Mouse (Mus musculus): ENCODE results near the gene Dnase1l2. TPM values are rescaled to one million over a fixed set of nuclear protein-coding genes. Genes with fewer than 3 reads are reported as not detected.

Gene Dnase1l2
- polyA plus RNA-seq, 1 experiment = 20.7 TPM

DNA sequence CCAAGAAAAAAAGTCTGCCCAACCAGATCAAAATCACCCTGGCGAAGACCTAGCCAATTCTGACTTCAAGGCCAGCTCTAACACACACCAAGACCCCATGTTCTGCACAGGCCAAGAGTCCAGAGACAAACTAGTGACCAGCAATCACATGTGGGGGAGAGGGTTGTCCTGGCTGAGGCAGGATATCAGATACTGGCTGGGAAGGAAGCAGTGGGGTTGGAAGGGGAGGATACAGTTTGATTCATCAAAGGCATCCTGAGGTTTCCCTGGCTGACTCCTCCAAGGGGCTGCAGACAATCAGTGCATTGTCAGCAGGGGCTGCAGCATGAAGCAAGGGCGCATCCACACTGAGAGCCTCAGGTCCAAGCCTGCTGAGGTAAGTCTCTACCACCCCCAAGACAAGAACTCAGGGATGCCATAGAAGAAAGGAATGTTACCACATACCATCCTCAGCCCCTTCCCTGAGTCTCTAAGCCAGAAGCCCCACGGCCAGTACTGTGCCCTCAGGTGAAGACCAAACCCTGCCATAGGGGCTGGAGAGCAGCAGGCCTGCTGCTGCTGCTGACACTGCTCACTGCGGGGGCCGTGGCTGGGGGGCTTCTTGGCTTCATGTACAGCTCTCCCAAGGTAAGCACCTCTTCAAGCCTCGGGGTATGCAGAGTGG is 30.8 kb upstream of the Dnase1l2 start, which contains the start of gene Bricd5:
Bricd5 (plus strand) TSS at position 273 of the 664 bp plus-strand sequence.
- Histone ChIP-seq H3K4me3 (ENCODE audit: insufficient read depth, low read length) (peak within 1 kb of the TSS; percentile 56), H3K27ac (ENCODE audit: insufficient read depth, low read length) (peak within 1 kb of the TSS; percentile 95), H3K4me1 (ENCODE audit: control insufficient read depth, insufficient read depth, low read length) (peaks cover 15% of the 10 kb centered on the region)
- TF ChIP-seq CTCF (IDR thresholded peaks at IDR 0.05; ENCODE audit: extremely low read depth, insufficient read depth, low read length) = no peak
- no peak for TF ChIP-seq POLR2A (IDR thresholded peaks at IDR 0.05; ENCODE audit: extremely low read depth, insufficient read depth, low read length)

DNA sequence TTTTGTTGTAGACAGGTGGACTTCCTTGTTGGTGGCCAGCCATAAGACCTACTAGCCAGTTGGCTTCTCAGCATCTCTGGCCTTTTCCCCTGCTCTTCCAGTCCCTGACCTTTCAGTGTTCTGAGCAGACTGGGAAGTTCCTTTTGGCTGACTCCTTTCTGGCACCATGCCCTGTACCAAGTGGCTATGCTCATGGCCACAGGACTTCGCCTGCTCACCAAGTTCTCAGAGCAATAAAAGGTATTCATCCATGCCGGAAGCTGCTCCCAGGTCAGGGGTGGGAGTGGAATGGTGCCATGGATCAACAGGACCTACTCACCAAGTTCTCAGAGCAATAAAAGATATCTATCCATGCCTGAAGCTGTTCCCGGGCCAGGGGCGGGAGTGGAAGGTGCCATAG is 29.6 kb upstream of the Dnase1l2 start:
- TF ChIP-seq POLR2A (IDR thresholded peaks at IDR 0.05; ENCODE audit: extremely low read depth, insufficient read depth, low read length) = peak; percentile 44; the same call in 1 of the 2 replicates
- TF ChIP-seq CTCF (IDR thresholded peaks at IDR 0.05; ENCODE audit: extremely low read depth, insufficient read depth, low read length) = no peak
- peaks cover 9% of the 10 kb centered on the region for H3K4me1 ChIP-seq (ENCODE audit: control insufficient read depth, insufficient read depth, low read length)
- H3K27ac ChIP-seq (ENCODE audit: insufficient read depth, low read length) = peak overlapping the region; percentile 22; the same call in 1 of the 2 replicates
- H3K4me3 ChIP-seq (ENCODE audit: insufficient read depth, low read length) = peak overlapping the region; percentile 56

- peaks cover 9% of the 10 kb centered on the region for H3K4me1 ChIP-seq (ENCODE audit: control insufficient read depth, insufficient read depth, low read length)
- peak overlapping the region; percentile 95 for H3K27ac ChIP-seq (ENCODE audit: insufficient read depth, low read length)
- no peak for TF ChIP-seq POLR2A (IDR thresholded peaks at IDR 0.05; ENCODE audit: extremely low read depth, insufficient read depth, low read length)
- TF ChIP-seq CTCF (IDR thresholded peaks at IDR 0.05; ENCODE audit: extremely low read depth, insufficient read depth, low read length) = no peak
- peak overlapping the region; percentile 56 for H3K4me3 ChIP-seq (ENCODE audit: insufficient read depth, low read length)
Measured at GRCm38 (mm10) chr17:24470701-24471527, 28.0 kb upstream of the Dnase1l2 start.

GRCm38 (mm10) chr17:24469910-24470602 is 27.2 kb upstream of the Dnase1l2 start, which contains the start of the genes E4f1 and Pgp:
E4f1 (minus strand) TSS chr17:24470313.
Pgp (plus strand) TSS chr17:24470392.
- TF ChIP-seq POLR2A (IDR thresholded peaks at IDR 0.05; ENCODE audit: extremely low read depth, insufficient read depth, low read length) = peak; percentile 62; the same call in 1 of the 2 replicates
- TF ChIP-seq CTCF (IDR thresholded peaks at IDR 0.05; ENCODE audit: extremely low read depth, insufficient read depth, low read length) = no peak
- peak within 1 kb of the TSS; percentile 95 for H3K27ac ChIP-seq (ENCODE audit: insufficient read depth, low read length)
- H3K4me3 ChIP-seq (ENCODE audit: insufficient read depth, low read length) = peak within 1 kb of the TSS; percentile 56
- H3K4me1 ChIP-seq (ENCODE audit: control insufficient read depth, insufficient read depth, low read length) = peaks cover 9% of the 10 kb centered on the region

GRCm38 (mm10) chr17:24469336-24469909 is 26.5 kb upstream of the Dnase1l2 start:
- Histone ChIP-seq H3K27ac (ENCODE audit: insufficient read depth, low read length) (0 out of 2 replicates have a peak overlapping the region, but pooled peaks have one; percentile 53), H3K4me3 (ENCODE audit: insufficient read depth, low read length) (peak overlapping the region; percentile 56), H3K4me1 (ENCODE audit: control insufficient read depth, insufficient read depth, low read length) (peaks cover 9% of the 10 kb centered on the region)
- TF ChIP-seq POLR2A (IDR thresholded peaks at IDR 0.05; ENCODE audit: extremely low read depth, insufficient read depth, low read length) (no peak), CTCF (IDR thresholded peaks at IDR 0.05; ENCODE audit: extremely low read depth, insufficient read depth, low read length) (no peak)

DNA sequence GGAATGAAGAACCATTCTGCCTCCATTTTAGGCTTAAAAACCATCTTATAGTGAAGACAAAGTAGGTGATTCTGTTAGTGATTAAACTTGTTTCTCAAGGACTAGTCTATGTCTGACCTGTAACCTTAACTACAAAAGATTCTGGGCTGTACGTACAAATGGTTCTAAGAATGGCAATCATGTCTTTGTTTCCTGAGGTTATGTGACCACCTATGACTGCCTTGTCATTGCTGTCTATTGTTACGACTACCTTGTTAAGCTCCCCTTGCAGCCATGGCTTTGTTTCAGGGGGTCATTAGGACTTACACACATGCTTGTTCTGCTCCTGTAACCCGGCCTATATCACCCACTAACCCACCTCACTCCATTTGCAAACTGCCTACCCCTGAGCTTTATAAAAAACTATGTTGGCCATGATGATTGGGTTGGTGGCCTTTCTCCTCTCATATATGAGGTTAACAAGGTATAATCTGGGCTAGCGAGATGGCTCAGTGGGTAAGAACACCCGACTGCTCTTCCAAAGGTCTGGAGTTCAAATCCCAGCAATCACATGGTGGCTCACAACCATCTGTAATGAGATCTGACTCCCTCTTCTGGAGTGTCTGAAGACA is 25.8 kb upstream of the Dnase1l2 start:
- H3K4me1 ChIP-seq (ENCODE audit: control insufficient read depth, insufficient read depth, low read length) = peaks cover 9% of the 10 kb centered on the region
- H3K4me3 ChIP-seq (ENCODE audit: insufficient read depth, low read length) = no peak overlapping the region
- TF ChIP-seq CTCF (IDR thresholded peaks at IDR 0.05; ENCODE audit: extremely low read depth, insufficient read depth, low read length) = no peak
- no peak for TF ChIP-seq POLR2A (IDR thresholded peaks at IDR 0.05; ENCODE audit: extremely low read depth, insufficient read depth, low read length)
- H3K27ac ChIP-seq (ENCODE audit: insufficient read depth, low read length) = no peak overlapping the region

DNA sequence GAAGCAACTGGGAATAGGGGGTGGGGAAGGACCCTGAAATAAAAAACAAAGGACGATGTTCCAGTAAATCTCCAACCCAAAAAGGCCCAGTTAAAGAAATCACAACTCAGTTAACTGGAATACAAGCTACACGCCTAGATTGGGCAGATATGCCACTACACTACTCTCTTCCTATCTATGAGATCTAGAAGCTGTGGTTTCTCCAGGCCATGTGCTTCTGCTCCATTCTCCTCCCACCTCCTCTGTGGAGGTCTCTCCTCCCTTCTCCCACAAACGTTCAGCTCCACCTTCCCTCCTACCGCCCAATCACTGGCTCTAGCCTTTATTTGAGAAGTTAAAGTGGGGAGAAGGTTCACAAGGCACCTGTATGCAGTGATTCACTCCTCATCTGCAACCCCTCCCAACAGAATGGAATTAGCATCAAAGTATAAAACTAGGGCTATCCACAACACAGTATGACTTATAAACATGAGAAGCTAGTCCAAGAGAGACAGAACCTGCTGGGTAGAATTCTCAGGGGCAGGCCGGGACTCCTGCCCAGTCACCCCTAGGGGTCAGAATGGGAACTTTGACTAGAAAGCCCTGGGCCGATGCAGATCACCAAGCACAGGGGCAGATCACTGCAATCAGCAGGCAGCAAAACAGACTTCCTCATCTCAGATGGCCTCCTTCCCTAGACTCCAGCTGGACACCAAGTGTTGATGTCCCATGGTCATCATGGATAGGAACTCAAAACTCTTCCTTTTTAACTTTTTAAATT is 20.6 kb upstream of the Dnase1l2 start:
- Histone ChIP-seq H3K4me3 (ENCODE audit: insufficient read depth, low read length) (no peak overlapping the region), H3K4me1 (ENCODE audit: control insufficient read depth, insufficient read depth, low read length) (no peaks in the 10 kb centered on the region), H3K27ac (ENCODE audit: insufficient read depth, low read length) (no peak overlapping the region)
- no peak for TF ChIP-seq CTCF (IDR thresholded peaks at IDR 0.05; ENCODE audit: extremely low read depth, insufficient read depth, low read length)
- TF ChIP-seq POLR2A (IDR thresholded peaks at IDR 0.05; ENCODE audit: extremely low read depth, insufficient read depth, low read length) = no peak

DNA sequence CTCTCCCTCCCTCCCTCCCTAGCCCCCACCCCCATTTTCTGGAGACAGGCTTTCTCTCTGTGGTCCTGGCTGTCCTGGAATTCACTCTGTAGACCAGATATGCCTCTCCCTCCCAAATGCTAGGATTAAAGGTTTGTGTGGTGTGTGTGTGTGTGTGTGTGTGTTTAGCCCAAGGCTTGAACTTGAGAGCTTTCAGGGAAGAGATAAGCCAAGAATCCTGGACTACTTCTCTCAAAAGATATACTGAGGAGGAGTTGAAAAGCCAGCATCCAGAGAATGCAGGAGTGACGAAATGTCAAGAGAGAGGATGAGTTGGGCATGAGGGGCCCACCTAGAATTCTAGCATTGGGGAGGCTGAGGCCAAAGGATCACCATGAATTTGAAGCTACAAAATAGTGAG is 20.0 kb upstream of the Dnase1l2 start:
- no peaks in the 10 kb centered on the region for H3K4me1 ChIP-seq (ENCODE audit: control insufficient read depth, insufficient read depth, low read length)
- TF ChIP-seq CTCF (IDR thresholded peaks at IDR 0.05; ENCODE audit: extremely low read depth, insufficient read depth, low read length) (no peak), POLR2A (IDR thresholded peaks at IDR 0.05; ENCODE audit: extremely low read depth, insufficient read depth, low read length) (no peak)
- no peak overlapping the region for H3K4me3 ChIP-seq (ENCODE audit: insufficient read depth, low read length)
- H3K27ac ChIP-seq (ENCODE audit: insufficient read depth, low read length) = no peak overlapping the region
